Mouse (Mus musculus): ENCODE data around the gene C8b. TPM values are rescaled to one million over a fixed set of nuclear protein-coding genes. Genes with fewer than 3 reads are reported as not detected.

The C8b gene
- total and polyA plus RNA-seq, 2 experiments: 83.5 to 244 TPM

DNA sequence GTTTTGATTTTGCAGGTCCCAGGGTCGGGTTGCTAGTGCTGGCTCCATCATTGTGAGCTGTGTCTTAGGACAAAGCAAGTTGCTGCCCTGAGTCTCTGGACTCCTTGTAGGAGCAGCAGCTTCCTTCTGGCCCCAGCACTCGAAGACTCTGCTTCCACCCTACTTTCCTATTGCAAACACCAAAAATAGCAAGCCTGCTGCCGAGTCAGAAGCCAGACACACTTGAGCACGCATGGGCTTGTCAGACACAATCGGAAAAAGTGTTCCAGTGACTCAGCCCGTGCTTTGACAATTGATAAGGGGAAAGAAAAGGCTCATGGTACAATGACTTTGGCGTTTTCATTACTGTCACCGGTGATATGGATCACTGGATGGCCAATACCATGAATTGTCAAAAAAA, 36.9 kb upstream of the C8b start:
- no peak overlapping the region for H3K27ac ChIP-seq (replicated peaks; ENCODE audit: insufficient read depth, low read depth, low read length)
- H3K79me2 ChIP-seq (ENCODE audit: control insufficient read depth, insufficient read depth, low read length): no peaks in the 10 kb centered on the region
- no peak for TF ChIP-seq POLR2A (IDR thresholded peaks at IDR 0.05; ENCODE audit: extremely low read depth, insufficient read depth, low read length)
- TF ChIP-seq CTCF (IDR thresholded peaks at IDR 0.05; ENCODE audit: low read depth, low read length): no peak
- no peaks in the 10 kb centered on the region for H3K36me3 ChIP-seq (ENCODE audit: control insufficient read depth, insufficient read depth, low read length)
- DNase-seq (ENCODE audit: extremely low read depth, low read depth, low spot score): no peak
- H3K4me3 ChIP-seq (ENCODE audit: insufficient read depth, low read depth, low read length): no peak overlapping the region
- no peak overlapping the region for H3K9ac ChIP-seq (ENCODE audit: low read depth, low read length)
- H3K4me1 ChIP-seq (ENCODE audit: control insufficient read depth, insufficient read depth, low read length): peaks cover 6% of the 10 kb centered on the region; the same call in 1 of the 2 replicates
- WGBS: 77% methylated on average over 8 of the region's 8 CpGs
- H3K27me3 ChIP-seq (ENCODE audit: control insufficient read depth, insufficient read depth, low read length): no peaks in the 10 kb centered on the region

DNA sequence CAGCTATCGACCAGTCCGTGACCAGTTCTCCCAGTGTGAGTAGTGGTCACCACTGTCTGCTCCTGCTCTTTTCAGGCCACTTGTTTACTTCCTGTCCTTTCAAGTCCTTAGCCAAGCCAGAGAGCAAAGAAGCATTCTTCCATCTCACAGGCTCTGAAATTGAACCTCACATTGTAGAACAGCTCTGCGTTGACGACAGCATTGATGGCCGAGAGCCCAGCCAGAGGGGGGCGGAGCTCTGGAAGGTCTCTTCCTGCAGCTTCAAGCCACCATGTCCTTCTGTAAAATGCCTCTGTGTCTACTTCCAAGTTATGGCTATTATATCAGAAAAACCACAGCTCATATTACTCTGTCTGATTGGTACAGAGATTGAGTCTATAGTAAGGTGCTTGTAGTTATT, 19.6 kb upstream of the C8b start:
- H3K4me1 ChIP-seq (ENCODE audit: control insufficient read depth, insufficient read depth, low read length): no peaks in the 10 kb centered on the region
- no peak overlapping the region for H3K9ac ChIP-seq (ENCODE audit: low read depth, low read length)
- no peak overlapping the region for H3K4me3 ChIP-seq (ENCODE audit: insufficient read depth, low read depth, low read length)
- H3K36me3 ChIP-seq (ENCODE audit: control insufficient read depth, insufficient read depth, low read length): no peaks in the 10 kb centered on the region
- WGBS: 59% methylated on average over 6 of the region's 6 CpGs
- no peaks in the 10 kb centered on the region for H3K79me2 ChIP-seq (ENCODE audit: control insufficient read depth, insufficient read depth, low read length)
- H3K27me3 ChIP-seq (ENCODE audit: control insufficient read depth, insufficient read depth, low read length): no peaks in the 10 kb centered on the region
- H3K27ac ChIP-seq (replicated peaks; ENCODE audit: insufficient read depth, low read depth, low read length): no peak overlapping the region
- TF ChIP-seq CTCF (IDR thresholded peaks at IDR 0.05; ENCODE audit: low read depth, low read length) (no peak), POLR2A (IDR thresholded peaks at IDR 0.05; ENCODE audit: extremely low read depth, insufficient read depth, low read length) (no peak)
- DNase-seq (ENCODE audit: extremely low read depth, low read depth, low spot score): no peak

GRCm38 (mm10) chr4:104754090-104754489, 12.0 kb upstream of the C8b start:
- DNase-seq (ENCODE audit: extremely low read depth, low read depth, low spot score): no peak
- H3K36me3 ChIP-seq (ENCODE audit: control insufficient read depth, insufficient read depth, low read length): no peaks in the 10 kb centered on the region
- H3K79me2 ChIP-seq (ENCODE audit: control insufficient read depth, insufficient read depth, low read length): no peaks in the 10 kb centered on the region
- WGBS: 90% methylated on average over 3 of the region's 3 CpGs
- H3K4me1 ChIP-seq (ENCODE audit: control insufficient read depth, insufficient read depth, low read length): no peaks in the 10 kb centered on the region
- H3K27ac ChIP-seq (replicated peaks; ENCODE audit: insufficient read depth, low read depth, low read length): no peak overlapping the region
- no peaks in the 10 kb centered on the region for H3K27me3 ChIP-seq (ENCODE audit: control insufficient read depth, insufficient read depth, low read length)
- H3K4me3 ChIP-seq (ENCODE audit: insufficient read depth, low read depth, low read length): no peak overlapping the region
- no peak overlapping the region for H3K9ac ChIP-seq (ENCODE audit: low read depth, low read length)
- TF ChIP-seq POLR2A (IDR thresholded peaks at IDR 0.05; ENCODE audit: extremely low read depth, insufficient read depth, low read length): no peak

- Histone ChIP-seq H3K27me3 (ENCODE audit: control insufficient read depth, insufficient read depth, low read length) (no peaks in the 10 kb centered on the region), H3K36me3 (ENCODE audit: control insufficient read depth, insufficient read depth, low read length) (no peaks in the 10 kb centered on the region), H3K27ac (replicated peaks; ENCODE audit: insufficient read depth, low read depth, low read length) (no peak overlapping the region), H3K9ac (ENCODE audit: low read depth, low read length) (no peak overlapping the region), H3K4me1 (ENCODE audit: control insufficient read depth, insufficient read depth, low read length) (peaks cover 11% of the 10 kb centered on the region), H3K79me2 (ENCODE audit: control insufficient read depth, insufficient read depth, low read length) (no peaks in the 10 kb centered on the region), H3K4me3 (ENCODE audit: insufficient read depth, low read depth, low read length) (no peak overlapping the region)
- TF ChIP-seq POLR2A (IDR thresholded peaks at IDR 0.05; ENCODE audit: extremely low read depth, insufficient read depth, low read length): no peak
- TF ChIP-seq CTCF (IDR thresholded peaks at IDR 0.05; ENCODE audit: low read depth, low read length): no peak
- no peak for DNase-seq (ENCODE audit: extremely low read depth, low read depth, low spot score)
- WGBS: 94% methylated on average over 13 of the region's 13 CpGs
Observed at GRCm38 (mm10) chr4:104760878-104761624, 5.1 kb upstream of the C8b start.

DNA sequence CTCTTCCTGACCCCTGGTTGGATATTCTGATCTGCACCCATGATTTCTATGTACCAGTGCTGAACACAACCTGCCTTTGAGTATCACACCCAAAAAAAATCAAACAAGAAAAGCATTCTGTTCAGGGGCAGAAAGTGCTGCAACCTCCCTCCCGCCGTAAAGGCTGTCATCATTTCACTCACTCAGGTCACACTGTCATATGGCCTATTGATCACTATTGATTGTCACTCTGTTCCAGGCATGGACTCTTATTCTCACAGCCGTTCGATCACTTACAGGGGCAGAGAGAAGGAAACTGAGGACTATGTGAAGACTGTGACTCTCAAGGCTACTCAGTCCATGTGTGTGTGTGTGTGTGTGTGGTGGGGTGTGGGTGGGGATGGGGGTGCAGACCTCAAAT, 2.1 kb downstream of the C8b start:
- Histone ChIP-seq H3K79me2 (ENCODE audit: control insufficient read depth, insufficient read depth, low read length) (peaks cover 19% of the 10 kb centered on the region; the same call in 1 of the 2 replicates), H3K36me3 (ENCODE audit: control insufficient read depth, insufficient read depth, low read length) (no peaks in the 10 kb centered on the region; the same call in 1 of the 2 replicates), H3K9ac (ENCODE audit: low read depth, low read length) (peak overlapping the region; percentile 81), H3K27me3 (ENCODE audit: control insufficient read depth, insufficient read depth, low read length) (no peaks in the 10 kb centered on the region), H3K27ac (replicated peaks; ENCODE audit: insufficient read depth, low read depth, low read length) (peak overlapping the region; percentile 86), H3K4me1 (ENCODE audit: control insufficient read depth, insufficient read depth, low read length) (peaks cover 30% of the 10 kb centered on the region), H3K4me3 (ENCODE audit: insufficient read depth, low read depth, low read length) (no peak overlapping the region; the same call in 1 of the 2 replicates)
- peak; percentile 79 for DNase-seq (ENCODE audit: extremely low read depth, low read depth, low spot score)
- TF ChIP-seq POLR2A (IDR thresholded peaks at IDR 0.05; ENCODE audit: extremely low read depth, insufficient read depth, low read length) (no peak), CTCF (IDR thresholded peaks at IDR 0.05; ENCODE audit: low read depth, low read length) (no peak)
- 21% methylated on average over 4 of the region's 4 CpGs for WGBS

DNA sequence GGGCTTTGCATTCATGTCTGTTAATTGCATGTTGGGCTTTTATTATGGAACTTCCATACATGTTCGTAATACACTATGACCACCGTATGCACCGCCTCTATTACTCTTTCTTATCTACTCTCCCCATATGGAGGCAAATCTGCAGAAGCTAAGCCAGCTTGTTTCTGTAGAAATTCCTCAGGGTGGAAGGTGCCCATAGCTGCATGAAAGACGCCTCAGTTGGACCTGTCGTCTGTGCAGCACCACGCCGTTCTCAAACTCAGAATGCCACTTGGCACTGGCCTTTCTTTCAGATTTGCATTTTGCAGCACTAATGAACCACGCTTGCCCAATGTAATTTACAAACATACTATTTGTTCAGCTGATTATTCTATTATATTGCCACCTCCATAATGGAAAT, 3.5 kb downstream of the C8b start:
- no peaks in the 10 kb centered on the region for H3K27me3 ChIP-seq (ENCODE audit: control insufficient read depth, insufficient read depth, low read length)
- WGBS: 88% methylated on average over 8 of the region's 8 CpGs
- H3K9ac ChIP-seq (ENCODE audit: low read depth, low read length): no peak overlapping the region
- peaks cover 26% of the 10 kb centered on the region for H3K4me1 ChIP-seq (ENCODE audit: control insufficient read depth, insufficient read depth, low read length)
- H3K36me3 ChIP-seq (ENCODE audit: control insufficient read depth, insufficient read depth, low read length): peaks cover 2% of the 10 kb centered on the region; the same call in 1 of the 2 replicates
- DNase-seq (ENCODE audit: extremely low read depth, low read depth, low spot score): no peak
- no peak overlapping the region for H3K27ac ChIP-seq (replicated peaks; ENCODE audit: insufficient read depth, low read depth, low read length)
- no peak for TF ChIP-seq POLR2A (IDR thresholded peaks at IDR 0.05; ENCODE audit: extremely low read depth, insufficient read depth, low read length)
- TF ChIP-seq CTCF (IDR thresholded peaks at IDR 0.05; ENCODE audit: low read depth, low read length): no peak
- peaks cover 19% of the 10 kb centered on the region; the same call in 1 of the 2 replicates for H3K79me2 ChIP-seq (ENCODE audit: control insufficient read depth, insufficient read depth, low read length)
- no peak overlapping the region for H3K4me3 ChIP-seq (ENCODE audit: insufficient read depth, low read depth, low read length)

All from liver, adult 2 months (tissue).